Mouse (Mus musculus) embryonic fibroblast, embryonic 13.5 days (primary cell): ENCODE data around the gene Nectin1.

Source experiments
- CTCF ChIP-seq: IDR thresholded peaks from 2 replicates; pipeline ENCODE4 v1.5.1; 2011; ENCODE audit warnings: mild to moderate bottlenecking, control low read depth, low read length, moderate library complexity, borderline replicate concordance; ENCODE audit not compliant: insufficient read depth
- POLR2A ChIP-seq: IDR thresholded peaks from 2 replicates; pipeline ENCODE4 v1.6.1; 2011; ENCODE audit warnings: low read depth, mild to moderate bottlenecking, control low read depth, low read length, moderate library complexity

DNA sequence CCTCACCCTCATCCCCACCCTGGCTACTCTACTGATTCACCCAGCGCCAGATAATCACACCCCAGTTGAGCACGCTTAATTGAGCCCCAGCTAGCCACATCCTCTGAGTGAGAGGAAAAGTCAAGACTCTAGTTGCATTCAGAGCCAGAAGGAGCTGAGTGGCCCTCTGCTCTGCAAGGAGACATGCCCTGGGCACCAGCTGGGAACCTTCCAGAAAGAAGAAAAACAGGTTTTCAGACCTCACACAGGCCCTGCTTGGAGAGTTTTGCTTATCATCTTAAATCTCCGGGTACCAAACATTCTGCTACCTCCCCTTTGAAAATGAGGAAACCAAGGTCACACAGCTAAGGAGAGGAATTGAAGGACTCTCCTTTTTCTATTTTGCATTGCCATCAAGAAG lies 30.4 kb upstream of the Nectin1 start:
- TF ChIP-seq POLR2A (no peak), CTCF (no peak)
